Mouse (Mus musculus) C2C12 (cell line): ENCODE measurements at regions not wholly inside any gene's neighbourhood (a gene's known extent, or its start where the extent isn't known, plus 50 kb on each side); places are given as distances from the start of the nearest gene placed in this dataset.
"Not testable (repeated sequence)": the region's sequence is repeated elsewhere in the genome, so short reads cannot be mapped to it uniquely, and the experiment has no call there.

Experiments
- H3K27me3 ChIP-seq: one replicate; pipeline ENCODE4 v1.6.1; 2011; ENCODE audit not compliant: control insufficient read depth, insufficient read depth, insufficient read length
- H3K36me3 ChIP-seq: one replicate; pipeline ENCODE4 v1.6.1; 2011; ENCODE audit not compliant: control insufficient read depth, insufficient read depth
- H3K4me3 ChIP-seq: one replicate; pipeline ENCODE4 v1.5.1; 2011; ENCODE audit warnings: mild to moderate bottlenecking, control low read depth; ENCODE audit not compliant: poor library complexity, insufficient read depth, severe bottlenecking
- H3K79me2 ChIP-seq: one replicate; pipeline ENCODE4 v1.6.1; 2011; ENCODE audit not compliant: control insufficient read depth, insufficient read depth
- H3K79me3 ChIP-seq: one replicate; pipeline ENCODE4 v1.6.1; 2011; ENCODE audit warnings: low read depth, control low read depth
- H3ac ChIP-seq: one replicate; pipeline ENCODE3; 2011; ENCODE audit warnings: low read depth; ENCODE audit not compliant: control insufficient read depth, insufficient read length
- CEBPB ChIP-seq: IDR thresholded peaks from one replicate; pipeline ENCODE4 v1.6.1; 2011; ENCODE audit warnings: low read depth, mild to moderate bottlenecking, control low read depth, moderate library complexity
- CTCF ChIP-seq: IDR thresholded peaks from one replicate; pipeline ENCODE4 v1.5.1; 2011; ENCODE audit not compliant: control insufficient read depth, insufficient read depth, insufficient read length
- FOSL1 ChIP-seq: IDR thresholded peaks from one replicate; pipeline ENCODE4 v1.8.0; 2011; ENCODE audit warnings: mild to moderate bottlenecking, low read length; ENCODE audit not compliant: poor library complexity, insufficient read depth, severe bottlenecking
- MAX ChIP-seq: IDR thresholded peaks from one replicate; pipeline ENCODE4 v1.6.1; 2011; ENCODE audit warnings: mild to moderate bottlenecking, control low read depth
- MYOD1 ChIP-seq: IDR thresholded peaks from one replicate; pipeline ENCODE4 v1.6.1; 2011; ENCODE audit warnings: low read depth; ENCODE audit not compliant: control insufficient read depth, insufficient read length
- MYOG ChIP-seq: IDR thresholded peaks from one replicate; pipeline ENCODE4 v1.6.1; 2011; ENCODE audit not compliant: control insufficient read depth, insufficient read length; ENCODE audit errors: extremely low read depth
- USF1 ChIP-seq: IDR thresholded peaks from one replicate; pipeline ENCODE4 v1.6.1; 2011; ENCODE audit warnings: low read depth, mild to moderate bottlenecking, control low read depth, moderate library complexity

DNA sequence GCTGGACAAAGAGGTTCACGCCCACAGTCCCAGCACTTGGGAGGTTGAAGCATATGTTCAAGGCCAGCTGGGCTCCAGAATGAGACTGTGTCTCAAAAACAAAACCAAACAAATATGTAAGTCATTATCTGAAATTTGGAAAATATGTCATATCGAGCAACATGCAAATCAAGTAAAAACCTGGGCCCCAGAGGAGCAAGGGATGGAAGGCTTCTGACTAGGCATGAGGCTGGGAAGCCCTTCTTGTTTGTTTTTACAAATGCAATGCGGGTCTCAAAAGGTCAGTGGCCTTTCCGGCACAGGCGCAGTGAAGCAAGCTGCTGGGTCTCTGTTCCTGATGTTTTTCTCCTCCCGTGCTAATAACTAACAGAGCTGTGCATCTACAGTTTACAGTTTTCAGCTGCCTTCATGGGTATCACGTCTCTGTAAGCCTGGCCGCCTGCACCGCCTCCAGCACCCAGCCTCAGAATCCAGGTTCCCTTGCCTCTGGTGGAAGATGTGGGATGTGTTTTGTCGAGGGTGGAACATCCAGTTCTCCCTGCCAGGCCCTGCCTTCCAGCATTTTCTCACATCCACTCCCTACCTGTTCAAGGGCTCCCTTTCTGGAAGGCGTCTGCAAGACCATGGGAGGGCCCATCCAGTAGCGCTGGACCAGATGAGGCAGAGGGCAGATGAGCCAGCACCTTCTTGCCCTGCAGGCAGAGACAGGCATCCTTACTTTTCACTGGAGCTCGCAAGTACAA lies 93.5 kb upstream of the Sipa1l1 start:
- H3K79me3 ChIP-seq = no peaks in the 10 kb centered on the region
- no peak for TF ChIP-seq CEBPB
- TF ChIP-seq MAX = no peak
- no peak for TF ChIP-seq MYOG
- TF ChIP-seq MYOD1 = no peak
- no peak for TF ChIP-seq CTCF
- TF ChIP-seq FOSL1 = no peak
- no peak overlapping the region for H3K4me3 ChIP-seq
- no peaks in the 10 kb centered on the region for H3K27me3 ChIP-seq
- H3K36me3 ChIP-seq = no peaks in the 10 kb centered on the region
- H3K79me2 ChIP-seq = no peaks in the 10 kb centered on the region
- no peak overlapping the region for H3ac ChIP-seq

GRCm38 (mm10) chr12:82076766-82077165 lies 92.4 kb upstream of the Sipa1l1 start:
- no peak overlapping the region for H3ac ChIP-seq
- H3K27me3 ChIP-seq = no peaks in the 10 kb centered on the region
- H3K79me3 ChIP-seq = no peaks in the 10 kb centered on the region
- no peaks in the 10 kb centered on the region for H3K36me3 ChIP-seq
- no peaks in the 10 kb centered on the region for H3K79me2 ChIP-seq
- no peak for TF ChIP-seq MYOD1
- no peak for TF ChIP-seq MAX
- no peak for TF ChIP-seq USF1
- no peak for TF ChIP-seq FOSL1
- no peak for TF ChIP-seq MYOG
- TF ChIP-seq CEBPB = no peak
- TF ChIP-seq CTCF = no peak
- H3K4me3 ChIP-seq = no peak overlapping the region

DNA sequence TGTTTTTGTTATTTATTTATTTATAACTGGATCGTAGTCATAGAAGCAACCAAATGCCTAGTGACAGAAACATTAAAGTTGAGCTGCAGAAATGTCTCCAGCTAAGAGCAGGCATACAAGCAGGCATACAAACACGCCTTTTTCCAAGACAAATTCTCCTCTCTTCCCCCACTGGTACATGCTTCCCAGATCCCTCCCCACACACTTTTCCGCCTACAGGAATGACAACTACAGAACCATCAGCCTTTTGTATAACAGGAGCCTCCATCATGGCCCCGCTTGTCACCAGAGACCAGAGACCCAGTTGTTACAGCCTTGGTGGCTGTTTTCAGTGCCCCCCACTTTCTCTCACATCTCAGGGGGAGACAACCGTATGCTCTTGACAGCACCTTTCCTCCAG lies 91.2 kb upstream of the Sipa1l1 start:
- Histone ChIP-seq H3K27me3 (no peaks in the 10 kb centered on the region), H3ac (no peak overlapping the region), H3K79me3 (no peaks in the 10 kb centered on the region), H3K79me2 (no peaks in the 10 kb centered on the region), H3K36me3 (no peaks in the 10 kb centered on the region), H3K4me3 (no peak overlapping the region)
- TF ChIP-seq CEBPB (no peak), FOSL1 (no peak), MYOG (no peak), USF1 (no peak), MYOD1 (no peak), MAX (no peak), CTCF (no peak)

GRCm38 (mm10) chr12:82078740-82079139 lies 90.4 kb upstream of the Sipa1l1 start:
- no peaks in the 10 kb centered on the region for H3K27me3 ChIP-seq
- H3K4me3 ChIP-seq = no peak overlapping the region
- H3K36me3 ChIP-seq = no peaks in the 10 kb centered on the region
- no peaks in the 10 kb centered on the region for H3K79me2 ChIP-seq
- no peaks in the 10 kb centered on the region for H3K79me3 ChIP-seq
- no peak overlapping the region for H3ac ChIP-seq
- TF ChIP-seq CTCF (no peak), MYOD1 (no peak), MAX (no peak), CEBPB (no peak), MYOG (no peak), FOSL1 (no peak), USF1 (no peak)

DNA sequence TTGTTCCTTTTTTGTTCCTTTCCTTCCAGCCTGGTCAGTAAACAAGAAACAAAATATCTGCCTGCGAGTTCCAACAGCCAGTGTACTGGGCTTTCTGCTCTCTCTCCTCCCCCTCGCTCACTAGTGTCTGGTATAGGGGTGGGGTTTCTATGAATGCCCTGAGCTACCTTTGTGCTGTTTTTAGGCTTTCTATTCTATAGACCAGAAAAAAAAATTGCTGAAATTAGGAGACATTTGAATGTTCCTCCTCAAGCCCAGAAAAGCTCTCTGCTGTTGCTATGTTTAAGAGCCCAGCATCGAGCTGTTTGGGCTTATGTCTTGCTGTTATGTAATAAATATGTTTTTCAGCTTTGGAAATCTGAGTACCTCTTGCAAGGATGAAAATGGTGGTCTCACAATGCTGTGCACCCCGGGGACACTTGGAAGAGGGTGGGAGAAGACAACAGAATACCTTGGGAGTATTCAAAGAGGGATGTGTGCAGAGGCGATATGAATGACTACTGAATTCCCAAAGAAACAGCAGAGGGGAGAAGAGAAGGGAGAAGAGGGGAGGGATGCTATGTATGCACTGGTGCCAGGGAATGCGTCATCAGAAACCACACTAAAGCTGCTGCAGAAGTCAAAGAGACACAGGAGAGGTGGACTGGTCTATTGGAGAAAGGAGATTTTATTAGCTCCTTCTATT lies 88.8 kb upstream of the Sipa1l1 start:
- no peaks in the 10 kb centered on the region for H3K36me3 ChIP-seq
- TF ChIP-seq MYOG (no peak), MYOD1 (no peak), MAX (no peak), CEBPB (no peak), FOSL1 (no peak), CTCF (no peak), USF1 (no peak)
- no peaks in the 10 kb centered on the region for H3K79me3 ChIP-seq
- H3K79me2 ChIP-seq = no peaks in the 10 kb centered on the region
- H3K4me3 ChIP-seq = no peak overlapping the region
- H3ac ChIP-seq = no peak overlapping the region
- H3K27me3 ChIP-seq = no peaks in the 10 kb centered on the region

DNA sequence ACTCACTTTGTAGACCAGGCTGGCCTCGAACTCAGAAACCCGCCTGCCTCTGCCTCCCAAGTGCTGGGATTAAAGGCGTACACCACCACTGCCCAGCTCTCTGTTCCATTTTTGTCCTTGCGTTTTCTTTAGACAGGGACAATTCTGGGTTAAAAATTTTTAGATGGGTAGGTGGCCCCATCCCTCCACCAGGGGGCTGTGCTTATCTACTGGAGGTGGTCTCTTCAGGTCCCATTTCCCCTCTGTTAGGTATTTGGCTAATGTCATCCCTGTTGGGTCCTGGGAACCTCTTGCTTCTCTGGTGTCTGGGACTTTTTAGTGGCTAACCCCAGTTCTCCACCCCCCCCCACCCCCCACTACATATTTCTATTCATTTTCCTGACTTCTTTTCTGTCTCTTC lies 86.5 kb upstream of the Sipa1l1 start:
- not testable (repeated sequence) for H3K27me3 ChIP-seq, H3ac ChIP-seq, H3K36me3 ChIP-seq, H3K4me3 ChIP-seq, H3K79me3 ChIP-seq, H3K79me2 ChIP-seq
